Mouse (Mus musculus) gastrocnemius, adult 8-10 months (tissue): Measurements from ENCODE around the gene Polr3g. TPM values are rescaled to one million over a fixed set of nuclear protein-coding genes. Genes with fewer than 3 reads are reported as not detected.
"Not testable (repeated sequence)": the region's sequence is repeated elsewhere in the genome, so short reads cannot be mapped to it uniquely, and the experiment has no call there.

Experiments
- DNase-seq, 2 experiments: peaks; one replicate each; pipeline ENCODE4 v3.0.0; 2022; ENCODE audit warnings: low spot score in 2 of 2
- total RNA-seq, 4 experiments: library from RNA; stranded (reverse); gene quantifications; 2 replicates each; pipeline ENCODE4 v1.2.4; 2022

The Polr3g gene
- total RNA-seq, 4 experiments from 2014 or later = 1.6 to 4.2 (median 3.3) TPM

GRCm38 (mm10) chr13:81689587-81689986 is 21.2 kb downstream of the Polr3g start:
- no peak for DNase-seq

GRCm38 (mm10) chr13:81684884-81685283 is 25.9 kb downstream of the Polr3g start:
- no peak for DNase-seq

GRCm38 (mm10) chr13:81684258-81684657 is 26.6 kb downstream of the Polr3g start:
- DNase-seq = no peak

GRCm38 (mm10) chr13:81683107-81683506 is 27.7 kb downstream of the Polr3g start:
- no peak for DNase-seq

DNA sequence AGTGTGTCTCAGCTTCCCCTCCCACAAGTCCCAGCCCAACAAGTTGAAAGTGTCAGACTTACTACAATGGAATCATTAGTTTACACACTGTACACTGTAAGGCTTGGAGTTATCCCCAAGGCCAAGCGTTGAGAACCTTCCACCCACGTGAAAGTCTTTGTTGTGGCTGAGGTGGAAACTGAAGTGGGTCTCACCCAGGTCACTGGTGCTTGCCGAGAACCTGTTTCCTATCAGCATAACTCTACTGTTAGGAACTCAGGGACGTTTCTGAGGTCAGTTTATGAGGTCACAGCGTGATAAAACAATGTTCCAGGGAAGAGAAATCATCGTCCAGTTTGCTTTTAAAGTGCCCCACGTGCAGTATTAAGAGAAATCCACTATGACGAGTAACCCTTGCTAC is 35.5 kb downstream of the Polr3g start:
- no peak for DNase-seq

DNA sequence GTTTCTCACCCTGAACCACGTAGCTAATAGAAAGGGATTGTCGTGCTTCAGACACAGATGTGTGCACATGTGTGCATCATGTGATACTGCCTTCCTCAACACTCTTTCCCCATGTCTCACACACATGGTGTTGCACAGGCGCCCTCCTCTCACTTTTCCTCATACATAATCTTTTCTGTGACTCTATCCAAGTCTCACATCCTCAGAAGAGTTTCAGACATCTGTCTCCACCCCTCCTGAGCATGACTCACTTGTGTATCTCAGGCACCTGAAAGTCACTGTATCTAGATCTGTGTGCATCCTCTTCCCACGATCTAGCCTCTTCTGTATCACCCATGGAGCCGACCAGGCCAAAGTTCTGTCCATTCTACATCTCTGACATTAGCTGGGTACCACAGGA is 43.1 kb downstream of the Polr3g start:
- no peak for DNase-seq

DNA sequence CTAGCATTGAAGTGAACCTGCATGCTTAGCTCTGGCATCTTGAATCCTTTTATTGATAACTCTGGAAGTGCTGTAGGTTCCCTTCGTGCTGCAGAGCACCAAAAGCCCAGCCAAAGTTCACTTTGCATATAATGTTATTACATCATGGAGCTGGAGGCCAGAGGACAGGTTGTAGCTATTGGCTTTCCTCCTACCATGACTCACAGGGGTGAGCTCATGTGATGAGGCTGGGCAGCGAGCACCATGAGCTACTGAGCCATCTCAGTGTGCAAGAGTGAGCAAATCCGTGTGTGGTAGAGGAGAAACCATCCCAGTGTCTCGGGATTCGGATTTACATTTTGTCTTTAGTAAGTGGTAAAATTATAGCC is 46.5 kb downstream of the Polr3g start:
- no peak for DNase-seq

- no peak for DNase-seq
Observed at GRCm38 (mm10) chr13:81663566-81664330, 47.1 kb downstream of the Polr3g start.

DNA sequence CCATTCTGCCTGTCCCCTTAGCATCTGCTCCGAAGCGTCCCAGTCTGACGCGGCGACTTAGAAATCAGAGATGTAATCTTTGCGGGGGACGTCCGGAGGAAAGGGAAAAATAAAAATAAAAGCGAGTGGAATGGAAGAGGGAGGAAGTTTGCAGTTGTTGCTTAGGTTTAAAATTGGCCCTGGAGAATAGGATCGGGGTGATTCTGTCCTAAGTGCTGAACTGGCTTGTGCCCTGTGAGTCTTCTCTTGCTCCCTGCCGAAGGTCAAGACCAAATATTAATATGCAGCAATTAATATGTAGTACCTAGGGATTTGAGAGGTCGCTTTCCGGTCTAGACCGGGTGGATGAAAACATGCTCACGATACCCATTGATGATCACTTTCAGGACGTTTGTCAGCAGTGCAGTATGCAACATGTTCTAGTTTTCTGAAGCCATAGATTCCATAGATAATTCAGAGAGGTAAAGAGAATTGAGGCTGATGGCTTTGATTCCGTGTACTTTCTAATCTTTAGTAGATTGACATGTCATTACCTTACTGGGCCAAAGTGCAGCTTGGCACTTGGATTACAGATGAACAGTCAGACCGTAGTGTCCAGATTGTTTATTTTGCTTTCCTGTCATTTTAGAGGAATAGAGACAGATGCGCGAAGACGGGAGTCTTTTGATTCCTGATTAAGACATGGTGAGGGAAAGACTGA is 52.6 kb downstream of the Polr3g start:
- no peak for DNase-seq

- DNase-seq = peak; percentile 82 to 88
Observed at GRCm38 (mm10) chr13:81657351-81658052, 53.3 kb downstream of the Polr3g start, which contains the start of gene Lysmd3. Gene Lysmd3, plus strand, starts transcription at chr13:81657663.

- no peak for DNase-seq
Observed at GRCm38 (mm10) chr13:81657008-81657350, 53.8 kb downstream of the Polr3g start.

- no peak for DNase-seq
Observed at GRCm38 (mm10) chr13:81656091-81656850, 54.5 kb downstream of the Polr3g start.

- not testable (repeated sequence) for DNase-seq
Observed at GRCm38 (mm10) chr13:81650382-81650781, 60.4 kb downstream of the Polr3g start.

DNA sequence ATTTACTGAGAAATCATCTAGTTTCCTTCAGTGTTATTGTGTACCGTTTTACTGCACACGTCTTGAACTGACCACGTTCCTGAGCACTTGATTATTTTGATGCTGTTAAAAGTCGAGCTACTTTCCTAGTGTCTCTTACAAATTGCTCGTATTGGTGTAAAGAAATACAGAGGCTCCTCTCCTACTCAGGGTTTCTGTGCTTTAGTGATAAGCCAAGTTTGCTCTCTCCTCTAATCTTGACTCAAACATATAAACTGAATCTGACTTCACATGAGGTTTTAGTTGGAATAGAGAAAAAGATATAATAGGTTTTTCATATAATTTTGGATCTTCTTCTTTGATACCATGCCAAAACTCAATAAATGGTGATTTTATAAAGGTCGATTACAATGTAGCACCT is 64.5 kb downstream of the Polr3g start:
- DNase-seq = no peak

DNA sequence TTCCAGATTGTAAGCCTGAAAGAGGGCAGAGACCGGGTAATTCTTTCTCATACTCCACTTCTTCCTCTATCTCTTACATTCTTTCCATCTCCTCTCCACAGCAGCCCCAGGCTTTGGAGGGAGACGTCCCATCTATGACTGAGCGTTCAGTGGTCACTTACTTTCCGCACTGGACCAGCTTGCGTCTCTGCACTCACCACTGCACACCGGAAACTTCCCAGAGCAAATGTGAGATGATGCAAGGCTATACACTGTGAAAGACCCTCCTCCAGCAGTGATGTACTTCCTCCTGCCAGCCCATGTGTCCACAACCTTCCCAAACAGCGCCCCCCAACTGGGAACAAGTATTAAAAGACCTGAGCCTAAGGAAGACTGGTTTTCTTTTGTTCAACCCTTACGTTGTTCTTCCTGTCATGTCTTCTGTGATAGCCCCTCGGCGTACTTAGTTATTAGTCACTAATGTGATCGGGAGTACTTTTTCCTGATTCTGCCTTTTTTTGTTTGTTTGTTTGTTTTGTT is 66.7 kb downstream of the Polr3g start:
- DNase-seq = no peak

GRCm38 (mm10) chr13:81642491-81643149 is 68.2 kb downstream of the Polr3g start:
- no peak for DNase-seq

- no peak for DNase-seq
Observed at GRCm38 (mm10) chr13:81641289-81642045, 69.3 kb downstream of the Polr3g start.

DNA sequence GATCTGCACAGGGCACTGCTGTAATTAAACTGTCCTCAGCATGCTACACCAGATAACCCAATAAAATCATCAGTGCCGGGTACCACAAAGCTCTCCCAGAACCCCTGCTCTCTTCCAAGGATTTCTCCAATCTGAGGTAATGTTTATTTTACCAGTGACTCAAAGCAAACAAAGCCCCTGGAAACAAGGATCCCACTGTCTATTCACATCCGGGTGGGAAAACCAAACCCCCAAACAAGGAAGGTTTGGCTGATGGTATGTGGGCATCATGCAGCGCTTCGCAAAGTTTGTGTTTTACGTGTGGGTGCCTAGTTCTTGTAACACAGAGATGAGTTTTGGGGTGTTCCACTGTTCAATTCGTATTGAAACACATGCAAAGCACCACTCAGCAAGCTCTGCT is 69.9 kb downstream of the Polr3g start:
- DNase-seq = no peak

DNA sequence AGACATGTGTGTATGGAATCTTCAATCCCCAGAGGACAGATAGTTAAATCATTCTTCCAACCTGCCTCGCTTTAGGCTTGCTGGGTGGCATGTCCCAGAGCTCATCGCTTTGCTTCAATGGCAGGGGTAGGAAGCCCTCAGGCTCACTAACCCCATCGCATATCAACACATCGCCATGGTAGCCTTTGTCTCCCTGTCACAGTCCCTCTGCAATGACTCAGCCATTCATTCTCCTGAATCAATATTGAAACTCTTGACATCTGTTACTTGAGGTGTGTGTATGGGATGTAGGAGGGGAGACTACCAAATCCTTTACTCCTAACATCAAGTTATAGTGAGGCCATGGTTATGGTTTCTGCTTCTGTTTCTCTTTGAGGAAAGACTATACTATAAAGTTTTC is 71.2 kb downstream of the Polr3g start:
- DNase-seq = no peak
